Mouse (Mus musculus) cortical plate, adult 2 months (tissue): ENCODE measurements at regions not wholly inside any gene's neighbourhood (a gene's known extent, or its start where the extent isn't known, plus 50 kb on each side); places are given as distances from the start of the nearest gene placed in this dataset.

Experiments used
- H3K27ac ChIP-seq: fragments of 200-500 bp; 2 replicates; pipeline ENCODE4 v1.5.1; 2012; ENCODE audit warnings: low read length, control low read depth, inconsistent platforms; ENCODE audit not compliant: insufficient read depth
- H3K4me1 ChIP-seq: fragments of 200-500 bp; 2 replicates; pipeline ENCODE4 v1.6.1; 2011; ENCODE audit warnings: low read length; ENCODE audit not compliant: control insufficient read depth, insufficient read depth
- H3K4me3 ChIP-seq: fragments of 200-500 bp; 2 replicates; pipeline ENCODE4 v1.5.1; 2011; ENCODE audit warnings: mild to moderate bottlenecking, low read length, control low read depth; ENCODE audit not compliant: insufficient read depth
- CTCF ChIP-seq: fragments of 200-500 bp; IDR thresholded peaks from 2 replicates; pipeline ENCODE4 v1.5.1; 2011; ENCODE audit warnings: mild to moderate bottlenecking, control low read depth, low read length; ENCODE audit not compliant: insufficient read depth; ENCODE audit errors: extremely low read depth
- POLR2A ChIP-seq: fragments of 200-500 bp; IDR thresholded peaks from 2 replicates; pipeline ENCODE4 v1.6.1; 2011; ENCODE audit warnings: mild to moderate bottlenecking, low read length, control low read depth; ENCODE audit not compliant: insufficient read depth; ENCODE audit errors: extremely low read depth

GRCm38 (mm10) chr13:102629176-102629575, 64.2 kb upstream of the Cd180 start:
- Histone ChIP-seq H3K27ac (no peak overlapping the region), H3K4me3 (no peak overlapping the region), H3K4me1 (peaks cover 1% of the 10 kb centered on the region; the same call in 1 of the 2 replicates)
- TF ChIP-seq POLR2A, result no peak
- no peak for TF ChIP-seq CTCF

- H3K4me3 ChIP-seq, result no peak overlapping the region
- no peaks in the 10 kb centered on the region for H3K4me1 ChIP-seq
- no peak for TF ChIP-seq CTCF
- H3K27ac ChIP-seq, result no peak overlapping the region
Measured at GRCm38 (mm10) chr13:102634236-102634957, 59.0 kb upstream of the Cd180 start.

GRCm38 (mm10) chr13:102636032-102636431, 57.3 kb upstream of the Cd180 start:
- TF ChIP-seq CTCF (no peak), POLR2A (no peak)
- H3K27ac ChIP-seq, result no peak overlapping the region
- H3K4me3 ChIP-seq, result no peak overlapping the region
- H3K4me1 ChIP-seq, result no peaks in the 10 kb centered on the region

GRCm38 (mm10) chr13:102637059-102637458, 56.3 kb upstream of the Cd180 start:
- Histone ChIP-seq H3K4me3 (no peak overlapping the region), H3K4me1 (no peaks in the 10 kb centered on the region), H3K27ac (no peak overlapping the region)
- no peak for TF ChIP-seq POLR2A
- no peak for TF ChIP-seq CTCF

- no peak for TF ChIP-seq CTCF
- H3K27ac ChIP-seq, result no peak overlapping the region
- no peak overlapping the region for H3K4me3 ChIP-seq
- peaks cover 2% of the 10 kb centered on the region; the same call in 1 of the 2 replicates for H3K4me1 ChIP-seq
Measured at GRCm38 (mm10) chr13:102639651-102640050, 53.7 kb upstream of the Cd180 start.

- Histone ChIP-seq H3K4me1 (peaks cover 2% of the 10 kb centered on the region; the same call in 1 of the 2 replicates), H3K27ac (no peak overlapping the region), H3K4me3 (no peak overlapping the region)
- TF ChIP-seq POLR2A (no peak), CTCF (no peak)
Measured at GRCm38 (mm10) chr13:102640171-102640570, 53.2 kb upstream of the Cd180 start.
